Mouse (Mus musculus): ENCODE data around the gene Olfr857.

GRCm38 (mm10) chr9:19709133-19709532 lies at the start of gene Olfr857:
- TF ChIP-seq USF1 (IDR thresholded peaks at IDR 0.05; ENCODE audit: low read depth, low read length) = no peak
- TF ChIP-seq CTCF (IDR thresholded peaks at IDR 0.05 in 2 of 3, conservative IDR thresholded peaks at IDR 0.05 in 1 of 3; ENCODE audit: control insufficient read depth in 1 of 3, insufficient read depth in 1 of 3, low read depth in 2 of 3, low read length in 3 of 3, poor library complexity in 1 of 3, severe bottlenecking in 1 of 3) = no peak
- no peak for TF ChIP-seq NRF1 (IDR thresholded peaks at IDR 0.05; ENCODE audit: insufficient read depth, low read depth, low read length, poor library complexity, severe bottlenecking)
- TF ChIP-seq EP300 (IDR thresholded peaks at IDR 0.05; ENCODE audit: low read depth in 1 of 2, low read length in 2 of 2) = no peak
- TF ChIP-seq GATA1 (IDR thresholded peaks at IDR 0.05; ENCODE audit: low read depth, low read length) = no peak
- no peak for TF ChIP-seq POLR2A (IDR thresholded peaks at IDR 0.05; ENCODE audit: control insufficient read depth in 1 of 2, insufficient read depth in 1 of 2, low read depth in 1 of 2, low read length in 2 of 2, poor library complexity in 1 of 2)

Measured in MEL (cell line).